Mouse (Mus musculus) cortical plate, adult 2 months (tissue): ENCODE measurements at regions not wholly inside any gene's neighbourhood (a gene's known extent, or its start where the extent isn't known, plus 50 kb on each side); places are given as distances from the start of the nearest gene placed in this dataset.

Experiments used
- CTCF ChIP-seq: fragments of 200-500 bp; IDR thresholded peaks from 2 replicates; pipeline ENCODE4 v1.5.1; 2011; ENCODE audit warnings: mild to moderate bottlenecking, control low read depth, low read length; ENCODE audit not compliant: insufficient read depth; ENCODE audit errors: extremely low read depth
- POLR2A ChIP-seq: fragments of 200-500 bp; IDR thresholded peaks from 2 replicates; pipeline ENCODE4 v1.6.1; 2011; ENCODE audit warnings: mild to moderate bottlenecking, low read length, control low read depth; ENCODE audit not compliant: insufficient read depth; ENCODE audit errors: extremely low read depth

DNA sequence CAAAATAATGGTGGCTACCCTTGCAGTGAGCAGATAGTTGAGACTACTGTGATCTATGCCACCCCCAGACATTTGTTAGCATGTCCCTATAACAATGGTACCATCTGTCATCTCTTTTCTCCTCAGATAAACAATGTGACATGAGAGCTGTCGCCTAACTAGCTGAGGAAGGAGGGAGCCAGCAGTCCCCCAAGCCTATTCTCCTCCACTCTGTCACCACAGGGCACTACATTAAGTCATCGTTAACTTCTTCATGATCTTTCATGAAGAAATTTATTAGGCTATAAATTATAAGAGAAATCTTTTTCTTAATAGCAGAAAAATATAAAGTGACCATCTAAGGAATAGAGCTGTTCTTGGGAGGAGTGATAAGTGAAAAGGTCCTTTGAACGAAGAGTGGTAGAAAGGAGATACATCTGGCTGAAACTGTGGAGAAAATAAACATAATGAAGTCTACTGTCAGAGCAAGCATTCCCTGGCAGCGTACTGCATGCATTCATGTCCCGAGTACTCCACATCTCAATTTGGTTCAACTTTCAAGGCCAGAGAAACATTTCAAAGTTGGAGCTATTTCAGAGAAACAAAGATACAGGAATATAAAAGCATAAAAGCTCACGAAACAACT is 192.0 kb upstream of the Dio2 start:
- TF ChIP-seq POLR2A (no peak), CTCF (no peak)
